Mouse (Mus musculus): ENCODE data around the gene Mrpl30. TPM values are rescaled to one million over a fixed set of nuclear protein-coding genes. Genes with fewer than 3 reads are reported as not detected.

Gene Mrpl30
- polyA plus RNA-seq, 3 experiments from 2014 or later, result 191 to 281 (median 223) TPM

- no peak for ATAC-seq
These were observed 10.0 kb downstream of the Mrpl30 start for GRCm38 (mm10) chr1:37900288-37900687.

- ATAC-seq, result no peak
These were observed 12.9 kb downstream of the Mrpl30 start for GRCm38 (mm10) chr1:37903178-37903577.

- no peak for ATAC-seq
These were observed 22.5 kb downstream of the Mrpl30 start for GRCm38 (mm10) chr1:37912751-37913150.

GRCm38 (mm10) chr1:37916393-37916792 is 26.1 kb downstream of the Mrpl30 start, which contains the start of gene Lyg2:
Gene Lyg2 (minus strand): TSS chr1:37916493.
- ATAC-seq, result no peak

GRCm38 (mm10) chr1:37917666-37918065 is 27.4 kb downstream of the Mrpl30 start:
- no peak for ATAC-seq

- ATAC-seq, result no peak
These were observed 27.8 kb downstream of the Mrpl30 start for GRCm38 (mm10) chr1:37918096-37918495.

GRCm38 (mm10) chr1:37922536-37922935 is 32.3 kb downstream of the Mrpl30 start:
- no peak for ATAC-seq

GRCm38 (mm10) chr1:37925971-37926370 is 35.7 kb downstream of the Mrpl30 start:
- ATAC-seq, result no peak

GRCm38 (mm10) chr1:37931806-37932205 is 41.5 kb downstream of the Mrpl30 start:
- ATAC-seq, result no peak

Other genes starting within 250 kb of the Mrpl30 start
- 1 to 10 TPM in 1 of 3 experiments, under 1 TPM in 2; 0.51 to 1.1 (median 0.70) TPM for gene 2010300C02Rik, start 170.4 kb upstream of the Mrpl30 start, polyA plus RNA-seq (2017; shearing (Covaris generic))
- 1 to 10 TPM; 1.2 to 1.9 (median 1.8) TPM for gene Tsga10, start 24.0 kb upstream of the Mrpl30 start, polyA plus RNA-seq (2017; shearing (Covaris generic))
- gene Lipt1, start 18.7 kb upstream of the Mrpl30 start, polyA plus RNA-seq (2017; shearing (Covaris generic)), result 1 to 10 TPM; 3.7 to 7.4 (median 7.2) TPM
- gene Mitd1, start 66 bp upstream of the Mrpl30 start, polyA plus RNA-seq (2017; shearing (Covaris generic)), result 100 to 1,000 TPM in 2 of 3 experiments, 10 to 100 TPM in 1; 95.5 to 109 (median 105) TPM
- not detected for gene Lyg2, start 26.0 kb downstream of the Mrpl30 start, polyA plus RNA-seq (2017; shearing (Covaris generic))
- not detected for gene Lyg1, start 67.3 kb downstream of the Mrpl30 start, polyA plus RNA-seq (2017; shearing (Covaris generic))
- 100 to 1,000 TPM; 148 to 170 (median 151) TPM for gene Txndc9, start 107.4 kb downstream of the Mrpl30 start, polyA plus RNA-seq (2017; shearing (Covaris generic))
- 10 to 100 TPM; 29.5 to 34.6 (median 31.9) TPM for gene Eif5b, start 107.5 kb downstream of the Mrpl30 start, polyA plus RNA-seq (2017; shearing (Covaris generic))
- gene Rev1, start 239.3 kb downstream of the Mrpl30 start, polyA plus RNA-seq (2017; shearing (Covaris generic)), result 10 to 100 TPM in 2 of 3 experiments, 1 to 10 TPM in 1; 7.1 to 13.5 (median 13.0) TPM

Measured in inflammation-experienced regulatory T-cells, adult 6 months (primary cell).